Mouse (Mus musculus) embryonic facial prominence, embryonic 15.5 days (tissue): ENCODE measurements around the gene Poll. TPM values are rescaled to one million over a fixed set of nuclear protein-coding genes. Genes with fewer than 3 reads are reported as not detected.

ENCODE experiments used
- polyA plus RNA-seq: library from polyadenylated mRNA; unstranded; fragments of >200 nt; fragmentation: Nextera tagmentation; extraction: Ambion mirVana; gene quantifications from 2 replicates; pipeline ENCODE4 v1.2.1, GENCODE M21; 2015

Poll gene
- polyA plus RNA-seq, 1 experiment from 2014 or later: 15.5 TPM

Other genes with a start within 250 kb of the Poll start
- 45.6 and 48.4 TPM in 2 replicates for gene Btrc, start 196.8 kb downstream of the Poll start, polyA plus RNA-seq
- 46.0 and 53.7 TPM in 2 replicates for gene Gm17018, start 84 bp upstream of the Poll start, polyA plus RNA-seq
- 6.0 and 6.2 TPM in 2 replicates for gene Fbxw4, start 99.8 kb upstream of the Poll start, polyA plus RNA-seq
- gene Fgf8, start 182.4 kb upstream of the Poll start, polyA plus RNA-seq: 0.15 and 0.21 TPM in 2 replicates
- gene Npm3, start 189.1 kb upstream of the Poll start, polyA plus RNA-seq: 17.0 and 17.9 TPM in 2 replicates
- gene Mgea5, start 223.3 kb upstream of the Poll start, polyA plus RNA-seq: 53.0 and 55.9 TPM in 2 replicates